Mouse (Mus musculus) monocyte, adult 5-6 weeks (primary cell): Measurements from ENCODE around the gene Gpr88. TPM values are rescaled to one million over a fixed set of nuclear protein-coding genes. Genes with fewer than 3 reads are reported as not detected.

ENCODE experiments used
- ATAC-seq: fragments of 153-309, 156-312 bp; replicated peaks from 2 replicates; pipeline ENCODE4 v1.8.0; 2017; ENCODE audit warnings: mild to moderate bottlenecking; ENCODE audit not compliant: low TSS enrichment, insufficient number of reproducible peaks, severe bottlenecking, poor library complexity, low FRiP score
- total RNA-seq: library from RNA; stranded (forward); fragments of 200-1000, 200-491, 200-594 nt; gene quantifications from 3 replicates; pipeline ENCODE4 v1.2.3, GENCODE M21; 2017

The Gpr88 gene
- total RNA-seq = not detected in 3 replicates

GRCm38 (mm10) chr3:116253077-116253531 lies at the start of gene Gpr88:
TSS of gene Gpr88 (minus strand) at chr3:116253503.
- no peak for ATAC-seq

DNA sequence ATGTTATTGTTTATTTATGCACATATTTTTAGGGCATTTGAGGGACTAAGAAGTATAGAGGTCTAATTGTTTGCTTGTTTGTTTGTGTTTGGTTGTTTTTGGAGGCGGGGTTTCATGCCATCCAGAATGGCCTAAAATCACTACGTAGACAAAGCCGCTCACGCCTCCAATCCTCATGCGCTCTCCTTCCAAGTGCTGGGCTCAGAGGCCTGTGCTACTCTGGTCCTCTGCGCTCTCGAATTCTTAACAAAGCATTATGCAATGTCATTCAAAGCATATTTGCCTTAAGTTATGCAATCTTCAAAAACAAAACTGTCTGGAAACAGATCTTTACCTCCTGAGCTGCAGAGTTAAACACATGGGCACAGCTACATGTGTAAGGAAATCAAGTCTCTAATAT lies 49.3 kb upstream of the Gpr88 start:
- ATAC-seq = no peak

- ATAC-seq = no peak
Measured at GRCm38 (mm10) chr3:116301754-116302153, 48.5 kb upstream of the Gpr88 start.

DNA sequence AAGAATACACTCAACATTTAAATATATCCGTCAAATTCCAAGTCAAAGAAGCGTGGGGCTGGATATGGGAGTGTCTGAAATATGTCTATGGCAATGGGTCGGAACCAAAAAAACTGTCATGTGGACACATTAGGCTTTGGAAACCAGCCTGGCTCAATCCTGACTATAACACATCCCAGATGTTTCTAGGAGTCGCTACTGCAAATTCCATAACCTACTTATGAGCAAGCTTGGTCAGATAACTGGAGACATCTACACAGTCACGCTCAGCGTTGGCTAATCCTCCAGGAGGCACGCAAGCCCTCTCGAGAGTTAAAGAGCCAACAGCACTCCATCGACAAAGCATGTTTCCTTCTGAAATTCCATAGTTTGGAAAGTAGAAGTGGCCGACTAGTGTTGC lies 45.4 kb upstream of the Gpr88 start:
- no peak for ATAC-seq

GRCm38 (mm10) chr3:116298003-116298402 lies 44.7 kb upstream of the Gpr88 start:
- no peak for ATAC-seq

GRCm38 (mm10) chr3:116297170-116297569 lies 43.9 kb upstream of the Gpr88 start:
- no peak for ATAC-seq

- ATAC-seq = no peak
Measured at GRCm38 (mm10) chr3:116290041-116290815, 36.9 kb upstream of the Gpr88 start.

DNA sequence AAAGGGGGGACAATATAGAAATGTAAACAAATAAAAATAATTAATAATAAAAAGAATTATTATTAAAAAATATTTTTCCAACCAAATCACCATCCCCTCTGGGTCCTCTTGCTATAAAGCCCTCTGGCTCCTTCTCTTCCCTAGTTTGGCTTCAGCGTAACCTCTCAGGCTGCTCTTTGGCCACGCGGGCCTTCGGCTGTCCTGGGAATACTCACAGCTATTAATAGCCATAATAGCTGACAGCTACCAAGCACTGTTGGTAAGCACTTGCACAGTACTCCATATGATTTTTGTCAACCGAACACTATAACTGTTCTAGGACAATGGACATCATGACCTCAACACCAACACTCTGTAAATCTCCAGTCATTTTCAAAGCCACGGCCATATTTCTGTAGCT lies 35.5 kb upstream of the Gpr88 start:
- no peak for ATAC-seq

- ATAC-seq = no peak
Measured at GRCm38 (mm10) chr3:116284735-116285134, 31.4 kb upstream of the Gpr88 start.

DNA sequence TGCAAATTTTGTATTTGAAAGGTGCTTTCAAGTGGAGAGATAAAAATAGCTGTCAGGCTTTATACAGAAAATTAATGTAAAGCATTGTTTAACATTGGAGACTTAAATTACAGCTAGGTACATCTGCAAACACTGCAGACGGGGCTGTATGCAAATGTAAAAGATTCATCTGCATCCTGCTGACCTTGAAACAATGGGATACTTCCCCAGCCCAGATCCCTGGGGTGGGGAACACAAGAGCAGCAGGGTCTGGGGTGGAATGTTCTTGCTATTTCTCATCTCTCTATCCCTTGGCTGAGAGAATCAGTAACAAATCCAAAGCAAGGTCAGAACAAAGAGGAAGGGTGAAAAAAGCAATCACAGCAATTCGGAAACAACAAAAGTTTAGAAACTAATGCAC lies 30.7 kb upstream of the Gpr88 start:
- no peak for ATAC-seq

DNA sequence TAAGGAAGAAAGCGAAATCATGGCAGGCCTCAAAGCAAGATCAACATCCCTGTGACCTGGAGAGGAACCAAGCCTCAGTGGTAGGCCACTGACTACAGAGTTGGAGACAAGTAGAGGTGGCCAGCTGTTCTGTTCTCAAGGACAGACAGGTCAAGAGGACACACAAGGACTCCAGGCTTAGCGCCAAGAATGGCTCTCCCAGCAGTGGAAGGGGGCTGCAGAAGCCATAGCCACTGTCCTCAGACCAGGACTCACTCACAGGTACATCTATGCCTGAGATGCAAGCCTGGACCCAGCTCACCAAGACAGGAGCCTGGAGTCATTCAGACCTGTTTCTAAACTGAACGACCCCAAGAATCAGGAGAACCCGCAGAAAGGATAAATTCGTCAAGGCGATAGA lies 28.4 kb upstream of the Gpr88 start:
- no peak for ATAC-seq

DNA sequence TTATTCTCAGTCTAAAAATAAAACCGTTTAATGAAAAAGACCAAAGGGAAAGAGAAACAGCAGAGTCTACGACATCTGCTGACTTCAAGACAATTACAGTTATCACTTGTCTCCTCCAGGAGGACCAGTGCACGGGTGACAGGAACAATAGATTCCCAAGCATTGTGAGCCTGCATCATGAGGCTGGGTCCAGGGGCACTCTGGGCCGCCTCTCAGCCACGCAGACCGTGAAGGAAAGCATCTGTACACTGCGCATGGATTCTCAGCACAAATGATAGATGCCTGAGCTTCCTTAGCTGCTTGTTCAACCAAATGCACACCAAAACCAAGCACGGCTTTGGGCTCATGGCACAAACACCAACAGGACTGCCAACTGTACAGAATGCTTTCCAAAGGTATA lies 23.8 kb upstream of the Gpr88 start:
- no peak for ATAC-seq

DNA sequence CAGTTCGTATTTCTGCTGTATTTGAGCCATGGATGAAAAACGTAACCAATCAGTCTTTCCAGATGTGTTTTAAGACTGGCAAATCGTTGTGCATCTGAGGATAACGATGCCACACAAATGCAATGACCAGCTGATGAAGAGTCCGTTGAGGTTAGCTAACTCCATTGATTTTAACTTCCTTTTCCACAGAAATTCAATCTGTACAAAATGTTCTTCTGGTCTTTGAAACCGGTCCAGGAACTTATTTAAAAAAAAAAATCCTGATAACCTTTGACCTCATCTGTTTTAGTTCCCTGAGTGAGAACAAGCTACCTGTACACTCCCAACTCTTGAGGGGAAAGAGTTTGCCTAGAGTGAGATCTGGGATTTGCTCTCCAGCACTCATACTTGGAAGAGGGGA lies 18.4 kb upstream of the Gpr88 start:
- no peak for ATAC-seq

DNA sequence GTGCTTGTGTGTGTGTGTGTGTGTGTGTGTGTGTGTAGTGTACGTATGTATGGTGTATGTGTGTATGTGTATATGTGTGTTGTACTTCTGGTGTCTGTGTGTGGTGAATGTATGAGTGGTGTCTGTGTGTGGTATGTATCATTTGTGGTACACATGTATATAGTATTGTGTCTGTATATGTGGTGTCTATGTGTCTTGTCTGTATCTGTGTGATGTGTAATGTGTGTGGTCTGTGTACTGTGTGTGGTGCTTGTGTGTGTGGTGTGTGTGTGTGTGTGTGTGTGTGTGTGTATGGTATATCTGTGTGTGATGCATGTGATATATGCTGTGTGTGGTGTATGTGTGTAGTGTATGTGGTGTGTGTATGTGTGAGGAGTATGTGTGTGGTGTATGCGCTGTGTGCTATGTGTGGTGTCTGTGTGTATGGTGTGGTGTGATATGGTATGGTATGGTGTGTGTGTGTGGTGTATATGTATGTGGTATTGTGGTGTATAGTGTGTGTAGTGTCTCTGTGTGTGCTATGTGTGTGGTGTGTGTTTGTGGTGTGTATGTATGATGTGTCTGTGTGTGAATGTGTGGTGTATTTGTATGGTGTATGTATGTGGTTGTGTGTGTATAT lies 13.8 kb upstream of the Gpr88 start:
- ATAC-seq = no peak

- ATAC-seq = no peak
Measured at GRCm38 (mm10) chr3:116266360-116266759, 13.1 kb upstream of the Gpr88 start.

DNA sequence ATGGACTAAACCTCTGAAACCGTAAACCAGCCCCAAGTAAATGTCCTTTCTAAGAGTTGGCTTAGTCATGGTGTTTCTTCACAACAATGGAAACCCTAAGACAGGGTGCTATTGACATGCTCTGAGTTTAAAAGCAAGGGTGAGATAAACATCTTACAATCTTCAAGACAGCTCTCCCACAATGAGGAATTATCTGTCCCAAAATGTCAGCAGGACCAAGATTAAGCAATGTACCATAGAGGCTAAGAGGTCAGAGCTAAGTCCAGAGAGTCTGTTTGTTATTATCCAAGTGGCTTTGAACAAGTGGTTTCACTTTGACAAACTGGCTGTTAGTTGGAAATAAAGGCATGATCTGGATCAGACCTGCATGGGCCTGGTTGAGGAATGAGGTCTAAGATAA lies 10.7 kb upstream of the Gpr88 start:
- no peak for ATAC-seq

- ATAC-seq = no peak
Measured at GRCm38 (mm10) chr3:116263061-116263460, 9.8 kb upstream of the Gpr88 start.

GRCm38 (mm10) chr3:116256104-116256503 lies 2.8 kb upstream of the Gpr88 start:
- no peak for ATAC-seq

GRCm38 (mm10) chr3:116252255-116253040 lies 855 bp downstream of the Gpr88 start:
- no peak for ATAC-seq
